Mouse (Mus musculus) small intestine, adult 2 months (tissue): ENCODE results near the gene C130050O18Rik.

Experiments
- CTCF ChIP-seq: fragments of 200-500 bp; IDR thresholded peaks from 2 replicates; pipeline ENCODE4 v1.5.1; 2012; ENCODE audit warnings: low read depth, mild to moderate bottlenecking, control low read depth, inconsistent platforms, low read length, moderate library complexity, mixed read lengths; ENCODE audit not compliant: insufficient replicate concordance, insufficient read length; ENCODE audit errors: extremely low read depth
- POLR2A ChIP-seq: fragments of 200-500 bp; IDR thresholded peaks from 2 replicates; pipeline ENCODE4 v1.6.1; 2012; ENCODE audit warnings: low read depth, mild to moderate bottlenecking, control low read depth, inconsistent platforms, low read length, moderate library complexity

- no peak for TF ChIP-seq POLR2A
- no peak for TF ChIP-seq CTCF
Measured at GRCm38 (mm10) chr5:139441726-139442018, 36.6 kb downstream of the C130050O18Rik start.
